ENCODE assay signal across 8 mouse cellular contexts in the genomic region with DNA sequence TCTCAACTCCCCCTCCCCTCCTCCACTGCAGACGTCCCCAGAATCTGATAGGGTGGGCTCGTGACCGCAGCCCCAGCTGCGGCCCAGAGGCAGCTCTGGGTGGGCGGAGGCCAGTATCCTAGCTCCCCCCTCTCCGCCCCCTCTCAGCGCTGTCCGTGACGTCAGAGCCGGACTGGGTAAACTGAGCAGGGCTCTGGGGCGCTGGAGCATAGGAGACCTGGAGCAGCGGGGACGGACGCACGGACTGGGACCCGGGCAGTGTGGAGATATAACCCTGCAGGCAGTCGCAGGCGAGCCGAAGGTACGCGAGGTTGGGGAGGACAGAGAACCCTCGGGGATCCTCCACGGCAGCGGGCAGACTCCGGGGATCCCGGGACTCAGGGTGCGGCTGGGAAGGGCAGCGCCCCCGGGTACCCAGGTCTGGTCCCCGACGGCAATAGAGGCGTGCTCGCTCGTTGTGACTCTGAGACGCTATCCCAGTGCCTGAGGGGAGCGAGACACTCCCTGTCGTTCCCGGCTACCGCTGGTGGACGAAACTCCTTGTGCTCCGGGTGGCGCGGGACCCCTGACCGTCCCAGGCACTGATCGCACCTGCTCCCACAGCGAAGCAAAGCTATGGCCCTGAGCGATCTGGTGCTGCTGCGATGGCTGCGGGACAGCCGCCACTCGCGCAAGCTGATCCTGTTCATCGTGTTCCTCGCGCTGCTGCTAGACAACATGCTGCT. TPM values are rescaled to one million over a fixed set of nuclear protein-coding genes. Genes with fewer than 3 reads are reported as not detected.
DNase-seq lines count a peak whose midpoint lies in the region; ATAC-seq lines count a peak whose summit lies in the region.

A gene (plus strand): TSS at position 179 of the 725 bp plus-strand sequence.

- H3K9me3 ChIP-seq in forebrain, embryonic 12.5 days = no peaks in the 10 kb centered on the region

- 2% methylated on average over 54 of the region's 55 CpGs for WGBS in forebrain, embryonic 12.5 days

- H3K36me3 ChIP-seq in forebrain, embryonic 12.5 days (replicated peaks) = no peaks in the 10 kb centered on the region

- 0 out of 2 replicates have a peak within 1 kb of the TSS, but pooled peaks have one; percentile 13 for H3K27ac ChIP-seq in forebrain, embryonic 12.5 days

- H3K4me2 ChIP-seq in forebrain, embryonic 12.5 days = peak within 1 kb of the TSS; percentile 83

- peaks cover 48% of the 10 kb centered on the region for H3K27me3 ChIP-seq in forebrain, embryonic 12.5 days

- H3K4me1 ChIP-seq in forebrain, embryonic 12.5 days = peaks cover 37% of the 10 kb centered on the region

- DNase-seq in cerebellum, postnatal 10 days = peak; percentile 16 to 22
- no peak for DNase-seq in cerebellum, adult 18-20 months
- peak; percentile 48 for DNase-seq in ZHBTc4 (ENCODE audit: low read depth, low spot score)
- DNase-seq in kidney, postnatal 4 days = peak; percentile 52 to 56
- DNase-seq in natural killer cell, adult 2 months (ENCODE audit: low spot score in 2 of 2) = peak; percentile 3 to 16
- no peak for DNase-seq in cerebellum, postnatal 4 days (ENCODE audit: low spot score in 2 of 2)
- DNase-seq in left cerebral cortex, postnatal 25 days (ENCODE audit: low spot score in 2 of 2) = no peak

- peak within 1 kb of the TSS; percentile 58 for H3K9ac ChIP-seq in forebrain, embryonic 12.5 days

- H3K4me3 ChIP-seq in forebrain, embryonic 12.5 days (replicated peaks) = peak within 1 kb of the TSS; percentile 49

- ATAC-seq in forebrain, embryonic 12.5 days (ENCODE audit: low FRiP score) = peak; percentile 79

- intact Hi-C loops in left cerebral cortex, postnatal 25 days (cut with DNase I) = no loop called here

RNA-seq across cellular contexts. Expression of the gene that starts here (rescaled TPM):
- polyA plus RNA-seq in forebrain, embryonic 12.5 days (2016; fragmentation: Nextera tagmentation; extraction: Ambion mirVana) = 22.1 and 27.7 TPM in 2 replicates
- under 1 TPM in 1 of 2 experiments, not detected in 1; 0.21 TPM for total RNA-seq in left cerebral cortex, postnatal 25 days (2021)

Comparison
In these comparisons a context has a peak if more than half of its experiments do, and no peak if none do; other contexts are left out.
1. DNase-seq: peak in cerebellum, postnatal 10 days (2 of 2), ZHBTc4 (single experiment), kidney, postnatal 4 days (2 of 2) and natural killer cell, adult 2 months (2 of 2); none in cerebellum, adult 18-20 months (0 of 2), cerebellum, postnatal 4 days (0 of 2) and left cerebral cortex, postnatal 25 days (0 of 2).